ENCODE assay signal across 22 mouse cellular contexts in genomic region chr10:61174711-61175441, GRCm38 (mm10). TPM values are rescaled to one million over a fixed set of nuclear protein-coding genes. Genes with fewer than 3 reads are reported as not detected.
DNase-seq lines count a peak whose midpoint lies in the region; ATAC-seq and TF ChIP-seq lines count a peak whose summit lies in the region.
"Had no signal": no experiment of that assay in that cellular context is flagged by ENCODE, and none has a peak within 500 bp of the region (broad histone marks: within the 10 kb centered on the region; RNA-seq: fewer than 3 reads in every experiment).

No protein-coding gene starts in this region.

- no peak overlapping the region for H3K4me2 ChIP-seq in hindbrain, postnatal 0 days (ENCODE audit: low read depth, low read length)
- no peak overlapping the region for H3K4me2 ChIP-seq in hindbrain, embryonic 11.5 days (replicated peaks; ENCODE audit: low read depth, low read length)

- 38% methylated on average over 13 of the region's 13 CpGs for WGBS in hindbrain, postnatal 0 days
- 52% methylated on average over 13 of the region's 13 CpGs for WGBS in hindbrain, embryonic 11.5 days

- H3K9me3 ChIP-seq in hindbrain, postnatal 0 days (ENCODE audit: low read length) = no peaks in the 10 kb centered on the region
- H3K9me3 ChIP-seq in hindbrain, embryonic 11.5 days (ENCODE audit: control insufficient read depth, low read length) = no peaks in the 10 kb centered on the region
- H3K9me3 ChIP-seq: forebrain, embryonic 10.5 days; limb, embryonic 12.5 days; liver, embryonic 12.5 days had no signal

- no peak for TF ChIP-seq CTCF in hindbrain, postnatal 0 days (IDR thresholded peaks at IDR 0.05; ENCODE audit: low read depth)

- no peak overlapping the region for H3K4me3 ChIP-seq in hindbrain, postnatal 0 days (ENCODE audit: low read length)
- H3K4me3 ChIP-seq in hindbrain, embryonic 11.5 days (ENCODE audit: low read depth, low read length) = no peak overlapping the region
- H3K4me3 ChIP-seq: liver, embryonic 12.5 days had no signal

- no peaks in the 10 kb centered on the region for H3K4me1 ChIP-seq in hindbrain, postnatal 0 days (ENCODE audit: insufficient read depth, low read length)
- no peaks in the 10 kb centered on the region for H3K4me1 ChIP-seq in hindbrain, embryonic 11.5 days (replicated peaks; ENCODE audit: control insufficient read depth, insufficient read depth, low read length)
- H3K4me1 ChIP-seq: liver, embryonic 12.5 days had no signal

- H3K36me3 ChIP-seq in hindbrain, postnatal 0 days (ENCODE audit: insufficient read depth, low read length) = no peaks in the 10 kb centered on the region
- no peaks in the 10 kb centered on the region for H3K36me3 ChIP-seq in hindbrain, embryonic 11.5 days (ENCODE audit: control insufficient read depth, insufficient read depth, low read length)
- H3K36me3 ChIP-seq: forebrain, embryonic 10.5 days; limb, embryonic 12.5 days; liver, embryonic 12.5 days had no signal

- peak overlapping the region; percentile 13; the same call in 1 of the 2 replicates for H3K27ac ChIP-seq in hindbrain, postnatal 0 days
- H3K27ac ChIP-seq in hindbrain, embryonic 11.5 days (ENCODE audit: low read depth, low read length) = no peak overlapping the region
- H3K27ac ChIP-seq: forebrain, embryonic 10.5 days; hindbrain, embryonic 14.5 days; limb, embryonic 12.5 days; liver, embryonic 12.5 days had no signal

- 0 out of 2 replicates have a peak, but pooled peaks have one; percentile 13 for ATAC-seq in hindbrain, postnatal 0 days
- no peak for ATAC-seq in hindbrain, embryonic 11.5 days (ENCODE audit: low FRiP score)
- ATAC-seq: liver, embryonic 12.5 days; midbrain, embryonic 16.5 days had no signal

- DNase-seq in hindbrain, postnatal 0 days (ENCODE audit: low spot score) = no peak
- no peak for DNase-seq in hindbrain, embryonic 11.5 days (ENCODE audit: low spot score)
- peak; percentile 11 for DNase-seq in retina, postnatal 1 day
- DNase-seq in retina, embryonic 14.5 days (ENCODE audit: low spot score) = no peak
- peak; percentile 43 for DNase-seq in cerebellum, adult 8-10 months
- DNase-seq in thymus, adult 18-20 months = no peak
- no peak for DNase-seq in urinary bladder, postnatal 36 days (ENCODE audit: low spot score in 2 of 2)
- DNase-seq: adrenal gland, adult 8-10 months; lung, postnatal 36 days had no signal

- no peak overlapping the region for H3K9ac ChIP-seq in hindbrain, postnatal 0 days (replicated peaks; ENCODE audit: low read length)
- H3K9ac ChIP-seq in hindbrain, embryonic 11.5 days (ENCODE audit: low read depth, low read length) = no peak overlapping the region
- H3K9ac ChIP-seq: forebrain, postnatal 0 days; hindbrain, embryonic 14.5 days; limb, embryonic 12.5 days; liver, embryonic 12.5 days had no signal

- no peaks in the 10 kb centered on the region for H3K27me3 ChIP-seq in hindbrain, postnatal 0 days (ENCODE audit: insufficient read depth, low read length)
- H3K27me3 ChIP-seq in hindbrain, embryonic 11.5 days (ENCODE audit: control insufficient read depth, insufficient read depth, low read length) = no peaks in the 10 kb centered on the region

RNA-seq across cellular contexts. Expression of gene Tbata, which starts 3.1 kb away (rescaled TPM):
- 1.5 and 1.6 TPM in 2 replicates for total RNA-seq in hindbrain, postnatal 0 days (2014; rRNA removed)
- polyA plus RNA-seq in hindbrain, postnatal 0 days (2015; fragmentation: Nextera tagmentation; extraction: Ambion mirVana) = 4.8 and 6.2 TPM in 2 replicates
- 0.17 TPM in 1 of 2 replicates, not detected in the other for polyA plus RNA-seq in hindbrain, embryonic 11.5 days (2014; fragmentation: Nextera tagmentation; extraction: Ambion mirVana)
- total RNA-seq: adrenal gland, adult 8-10 months; gastrocnemius, postnatal 4 days; megakaryocyte-erythroid progenitor cell, adult 5-6 weeks; neutrophil, adult 5-6 weeks had no signal
- polyA plus RNA-seq: forebrain, embryonic 10.5 days; heart, embryonic 11.5 days; hindbrain, embryonic 14.5 days; intestine, embryonic 16.5 days; kidney, embryonic 14.5 days; limb, embryonic 12.5 days; liver, embryonic 12.5 days; Patski had no signal

RNA-seq across cellular contexts. Expression of gene Sgpl1, which starts 27.4 kb away (rescaled TPM):
- total RNA-seq in hindbrain, postnatal 0 days (2014; rRNA removed) = 52.1 and 57.1 TPM in 2 replicates
- 36.1 and 36.8 TPM in 2 replicates for polyA plus RNA-seq in hindbrain, postnatal 0 days (2015; fragmentation: Nextera tagmentation; extraction: Ambion mirVana)
- polyA plus RNA-seq in hindbrain, embryonic 11.5 days (2014; fragmentation: Nextera tagmentation; extraction: Ambion mirVana) = 79.3 and 92.3 TPM in 2 replicates

Comparison
In these comparisons a context has a peak if more than half of its experiments do, and no peak if none do; other contexts are left out.
1. DNase-seq: peak in retina, postnatal 1 day (single experiment) and cerebellum, adult 8-10 months (single experiment); none in hindbrain, postnatal 0 days (single experiment), hindbrain, embryonic 11.5 days (single experiment), retina, embryonic 14.5 days (single experiment), thymus, adult 18-20 months (0 of 2) and urinary bladder, postnatal 36 days (0 of 2).